Mouse (Mus musculus) intestine, embryonic 14.5 days (tissue): ENCODE results near the gene Slc35f5. TPM values are rescaled to one million over a fixed set of nuclear protein-coding genes. Genes with fewer than 3 reads are reported as not detected.
"Not testable (repeated sequence)": the region's sequence is repeated elsewhere in the genome, so short reads cannot be mapped to it uniquely, and the experiment has no call there.

Experiments
- ATAC-seq: fragments of 200-750 bp; cut with Nextera tagmentation; replicated peaks from 2 replicates; pipeline ENCODE4 v1.8.0; 2017; ENCODE audit warnings: low read depth, moderate number of reproducible peaks, moderate TSS enrichment, moderate library complexity; ENCODE audit not compliant: low FRiP score, low TSS enrichment
- DNase-seq: peaks from one replicate; pipeline ENCODE4 v3.0.0-alpha.2; 2018; ENCODE audit warnings: low spot score
- H3K27ac ChIP-seq: fragments of 300-500 bp; sonication (generic); 2 replicates; pipeline ENCODE4 v1.5.1; 2014; ENCODE audit warnings: low read depth, mild to moderate bottlenecking, control low read depth
- H3K27me3 ChIP-seq: fragments of 300-500 bp; sonication (generic); replicated peaks from 2 replicates; pipeline ENCODE4 v1.6.1; 2014; ENCODE audit warnings: low read length, control low read depth; ENCODE audit not compliant: control insufficient read depth, insufficient read depth
- H3K36me3 ChIP-seq: fragments of 300-500 bp; sonication (generic); 2 replicates; pipeline ENCODE4 v1.6.1; 2014; ENCODE audit warnings: low read length, control low read depth; ENCODE audit not compliant: control insufficient read depth, insufficient read depth
- H3K4me1 ChIP-seq: fragments of 300-500 bp; sonication (generic); replicated peaks from 2 replicates; pipeline ENCODE4 v1.6.1; 2014; ENCODE audit warnings: low read length, control low read depth, mixed read lengths; ENCODE audit not compliant: control insufficient read depth, insufficient read depth
- H3K4me2 ChIP-seq: fragments of 300-500 bp; sonication (generic); 2 replicates; pipeline ENCODE4 v1.6.1; 2014; ENCODE audit warnings: low read length
- H3K4me3 ChIP-seq: fragments of 300-500 bp; sonication (generic); 2 replicates; pipeline ENCODE4 v1.5.1; 2014; ENCODE audit warnings: low read depth, low read length, control low read depth, mixed read lengths
- H3K9ac ChIP-seq: fragments of 300-500 bp; sonication (generic); 2 replicates; pipeline ENCODE4 v1.6.1; 2014; ENCODE audit warnings: mild to moderate bottlenecking, low read length
- H3K9me3 ChIP-seq: fragments of 300-500 bp; sonication (generic); 2 replicates; pipeline ENCODE4 v1.6.1; 2016; ENCODE audit warnings: low read length, control low read depth; ENCODE audit not compliant: control insufficient read depth
- WGBS: fragments of 180-500 bp; shearing (Covaris S2); extraction: QIAGEN DNeasy Blood & Tissue Kit; methylation state at CpG from one replicate; pipeline ENCODE4 v1.1.7; 2014; 5-methylcytosine and 5-hydroxymethylcytosine counted together
- polyA plus RNA-seq: library from polyadenylated mRNA; unstranded; fragments of >200 nt; fragmentation: Nextera tagmentation; extraction: Ambion mirVana; gene quantifications from 2 replicates; pipeline ENCODE4 v1.2.1, GENCODE M21; 2014

The Slc35f5 gene
- polyA plus RNA-seq, 1 experiment from 2014 or later: 49.1 TPM

- H3K4me3 ChIP-seq, H3K27me3 ChIP-seq, H3K9me3 ChIP-seq, DNase-seq, H3K36me3 ChIP-seq, ATAC-seq, H3K9ac ChIP-seq, H3K4me2 ChIP-seq, H3K4me1 ChIP-seq, H3K27ac ChIP-seq: not testable (repeated sequence)
- 67% methylated on average over 10 of the region's 10 CpGs for WGBS
Observed at GRCm38 (mm10) chr1:125533180-125533912, 27.0 kb upstream of the Slc35f5 start.

GRCm38 (mm10) chr1:125537131-125537530 lies 23.3 kb upstream of the Slc35f5 start:
- Histone ChIP-seq H3K4me2 (no peak overlapping the region), H3K9me3 (no peaks in the 10 kb centered on the region), H3K4me1 (0 out of 2 replicates have a peak, but pooled peaks cover 2% of the 10 kb centered on the region), H3K27me3 (no peaks in the 10 kb centered on the region), H3K27ac (no peak overlapping the region), H3K36me3 (no peaks in the 10 kb centered on the region), H3K9ac (no peak overlapping the region), H3K4me3 (no peak overlapping the region)
- no peak for DNase-seq
- no peak for ATAC-seq
- 98% methylated on average over 2 of the region's 2 CpGs for WGBS

- H3K36me3 ChIP-seq: no peaks in the 10 kb centered on the region
- no peaks in the 10 kb centered on the region for H3K9me3 ChIP-seq
- WGBS: 90% methylated on average over 8 of the region's 8 CpGs
- H3K4me2 ChIP-seq: no peak overlapping the region
- H3K27ac ChIP-seq: no peak overlapping the region
- no peak for DNase-seq
- ATAC-seq: no peak
- H3K4me3 ChIP-seq: no peak overlapping the region
- no peaks in the 10 kb centered on the region for H3K27me3 ChIP-seq
- no peak overlapping the region for H3K9ac ChIP-seq
- H3K4me1 ChIP-seq: 0 out of 2 replicates have a peak, but pooled peaks cover 3% of the 10 kb centered on the region
Observed at GRCm38 (mm10) chr1:125537776-125538175, 22.6 kb upstream of the Slc35f5 start.

DNA sequence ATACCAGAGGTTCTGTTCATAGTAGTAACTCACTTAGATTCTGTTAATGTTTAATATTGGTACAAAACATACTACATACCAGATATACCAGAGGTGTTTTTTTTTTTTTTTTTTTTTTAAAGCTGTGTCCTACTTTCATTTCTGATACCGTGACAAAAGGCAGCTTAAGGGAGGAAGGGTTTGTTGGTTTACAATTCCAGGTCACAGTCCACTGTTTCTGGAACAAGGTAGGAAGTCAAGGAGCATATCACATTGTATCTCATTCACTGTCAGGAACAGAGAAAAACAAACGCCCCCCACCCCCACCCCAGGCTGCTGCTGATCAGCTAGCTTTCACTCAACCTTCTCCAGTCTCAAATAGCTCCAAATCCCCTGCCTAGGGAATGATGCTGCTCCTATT lies 21.1 kb upstream of the Slc35f5 start:
- no peaks in the 10 kb centered on the region for H3K27me3 ChIP-seq
- H3K4me1 ChIP-seq: 0 out of 2 replicates have a peak, but pooled peaks cover 3% of the 10 kb centered on the region
- DNase-seq (no peak), ATAC-seq (no peak)
- H3K9me3 ChIP-seq: no peaks in the 10 kb centered on the region
- H3K36me3 ChIP-seq: no peaks in the 10 kb centered on the region
- 78% methylated on average over 2 of the region's 2 CpGs for WGBS
- H3K4me2 ChIP-seq: no peak overlapping the region
- H3K4me3 ChIP-seq: no peak overlapping the region
- H3K9ac ChIP-seq: no peak overlapping the region
- no peak overlapping the region for H3K27ac ChIP-seq

DNA sequence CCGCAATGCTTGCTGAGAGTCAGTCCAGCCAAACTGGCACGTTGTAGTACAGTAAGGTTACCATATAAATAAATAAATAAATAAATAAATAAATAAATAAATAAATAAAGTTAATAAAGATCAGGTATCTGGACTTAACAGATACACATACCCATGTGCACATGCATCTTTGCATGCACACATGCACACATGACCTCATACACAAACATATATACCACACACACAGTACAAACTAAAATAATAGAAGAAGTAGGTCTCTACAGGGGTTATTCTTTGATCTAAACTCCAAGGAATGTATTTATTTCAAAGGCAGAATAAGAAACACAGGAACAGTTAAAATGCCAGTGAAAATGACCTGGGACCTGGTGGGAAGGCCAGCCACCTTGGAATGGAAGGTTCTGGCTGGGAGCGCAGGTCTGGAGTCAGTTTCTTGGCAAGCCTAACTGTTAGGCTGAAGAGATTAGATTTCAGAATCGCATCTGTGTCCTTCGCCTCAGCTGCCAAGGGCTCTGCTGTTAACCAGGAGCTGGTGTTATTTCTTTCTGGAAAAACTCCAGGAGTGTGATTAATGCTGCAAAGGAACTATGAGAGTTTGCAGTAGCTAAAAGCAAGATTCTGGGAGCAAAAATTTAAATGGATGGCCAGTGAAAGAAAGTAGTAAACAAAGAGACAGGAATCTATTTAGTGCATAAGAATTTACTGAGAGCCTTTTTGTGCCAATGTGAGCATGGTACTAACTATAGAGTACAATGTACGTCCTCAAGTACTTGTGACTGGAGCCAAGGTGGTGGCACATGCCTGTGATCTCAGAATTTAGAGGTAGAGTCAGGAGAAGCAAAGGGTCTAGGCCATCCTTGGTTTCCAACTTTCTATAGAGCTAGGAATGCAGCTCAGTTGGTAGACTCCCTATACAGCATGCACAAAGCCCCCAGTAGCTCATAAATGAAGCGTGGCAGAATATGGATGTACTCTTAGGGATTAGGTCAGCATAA lies 18.1 kb upstream of the Slc35f5 start:
- Histone ChIP-seq H3K9me3 (no peaks in the 10 kb centered on the region), H3K4me3 (no peak overlapping the region), H3K36me3 (no peaks in the 10 kb centered on the region), H3K27ac (0 out of 2 replicates have a peak overlapping the region, but pooled peaks have one; percentile 16), H3K27me3 (no peaks in the 10 kb centered on the region), H3K9ac (no peak overlapping the region), H3K4me1 (0 out of 2 replicates have a peak, but pooled peaks cover 3% of the 10 kb centered on the region), H3K4me2 (no peak overlapping the region)
- ATAC-seq (0 out of 2 replicates have a peak, but pooled peaks have one; percentile 34), DNase-seq (no peak)
- WGBS: 66% methylated on average over 7 of the region's 7 CpGs

DNA sequence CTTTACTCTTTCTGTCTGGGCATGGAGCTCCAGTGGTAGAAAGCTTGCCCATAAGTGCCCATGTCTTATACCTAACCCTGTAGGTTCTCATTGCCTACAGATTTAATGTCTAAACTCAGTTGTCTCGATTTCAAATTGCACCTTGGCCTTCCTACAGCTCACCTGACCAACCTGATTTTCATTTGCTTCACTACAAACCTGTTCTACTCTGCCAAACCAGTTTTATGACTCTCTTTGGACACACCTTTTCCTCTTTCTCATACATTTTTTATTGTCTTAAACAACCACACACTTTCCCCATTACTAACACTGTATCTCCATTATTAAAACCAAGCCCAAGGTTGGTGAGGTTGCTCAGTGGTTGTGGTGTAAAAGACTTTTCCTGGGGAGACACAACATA lies 10.5 kb upstream of the Slc35f5 start:
- Histone ChIP-seq H3K36me3 (no peaks in the 10 kb centered on the region), H3K9ac (no peak overlapping the region), H3K4me1 (no peaks in the 10 kb centered on the region), H3K9me3 (no peaks in the 10 kb centered on the region), H3K4me2 (peak overlapping the region; percentile 35; the same call in 1 of the 2 replicates), H3K27ac (peak overlapping the region; percentile 80), H3K4me3 (no peak overlapping the region), H3K27me3 (no peaks in the 10 kb centered on the region)
- DNase-seq (peak; percentile 55), ATAC-seq (peak; percentile 86)
- WGBS: 51% methylated on average over 1 of the region's 1 CpGs

DNA sequence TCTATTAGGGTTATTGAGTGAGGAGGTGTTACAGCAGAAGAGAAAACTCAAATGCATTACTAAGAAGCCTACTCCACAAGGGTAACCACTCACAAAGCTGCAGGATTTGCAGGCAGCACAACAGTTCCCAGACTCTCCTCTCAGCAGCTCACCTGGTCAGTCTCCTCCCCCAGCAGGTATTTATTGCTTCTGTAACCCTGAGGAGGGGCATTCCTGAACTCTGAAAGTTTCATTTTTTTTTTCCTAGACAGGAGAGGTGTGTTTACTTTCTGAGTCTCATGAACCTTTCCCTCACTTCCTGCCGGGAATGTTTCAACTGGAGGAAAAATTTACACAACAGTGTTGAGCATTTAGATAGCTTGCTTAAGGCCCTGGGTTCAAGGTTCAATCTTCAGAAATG lies 10.0 kb upstream of the Slc35f5 start:
- Histone ChIP-seq H3K36me3 (no peaks in the 10 kb centered on the region), H3K9me3 (no peaks in the 10 kb centered on the region), H3K4me1 (no peaks in the 10 kb centered on the region), H3K9ac (no peak overlapping the region), H3K27ac (peak overlapping the region; percentile 80), H3K4me3 (no peak overlapping the region), H3K4me2 (peak overlapping the region; percentile 35; the same call in 1 of the 2 replicates), H3K27me3 (no peaks in the 10 kb centered on the region)
- 10% methylated on average over 1 of the region's 1 CpGs for WGBS
- DNase-seq: no peak
- ATAC-seq: peak; percentile 89

GRCm38 (mm10) chr1:125551564-125551963 lies 8.8 kb upstream of the Slc35f5 start:
- no peaks in the 10 kb centered on the region for H3K9me3 ChIP-seq
- H3K27me3 ChIP-seq: no peaks in the 10 kb centered on the region
- no peak overlapping the region for H3K4me3 ChIP-seq
- H3K27ac ChIP-seq: no peak overlapping the region
- no peaks in the 10 kb centered on the region for H3K4me1 ChIP-seq
- H3K36me3 ChIP-seq: no peaks in the 10 kb centered on the region
- WGBS: 67% methylated on average over 2 of the region's 2 CpGs
- ATAC-seq: peak; percentile 78
- no peak for DNase-seq
- no peak overlapping the region for H3K4me2 ChIP-seq
- no peak overlapping the region for H3K9ac ChIP-seq
